In genomic region chr2:14988451-14988850, GRCm38 (mm10) we compare ENCODE assay signal across 23 mouse cellular contexts.
A peak's percentile ranks its signal among the peaks of the same experiment; 100 is the strongest.
DNase-seq lines count a peak whose midpoint lies in the region; ATAC-seq and TF ChIP-seq lines count a peak whose summit lies in the region.
"Had no signal": no experiment of that assay in that cellular context is flagged by ENCODE, and none has a peak within 500 bp of the region (broad histone marks: within the 10 kb centered on the region; RNA-seq: fewer than 3 reads in every experiment).

No protein-coding gene starts in this region.

- H3K4me3 ChIP-seq in thymus, adult 2 months (ENCODE audit: control insufficient read depth, insufficient read depth, low read length) = no peak overlapping the region
- H3K4me3 ChIP-seq: embryonic facial prominence, embryonic 12.5 days; embryonic facial prominence, embryonic 15.5 days; gastrocnemius, adult 2 months; heart, embryonic 13.5 days; hindbrain, embryonic 10.5 days; hindbrain, embryonic 13.5 days had no signal

- H3K36me3 ChIP-seq in thymus, adult 2 months (ENCODE audit: control insufficient read depth, insufficient read depth, low read length) = no peaks in the 10 kb centered on the region

- H3K4me1 ChIP-seq in thymus, adult 2 months (replicated peaks; ENCODE audit: control insufficient read depth, insufficient read depth, low read length) = peaks cover 18% of the 10 kb centered on the region
- H3K4me1 ChIP-seq: embryonic facial prominence, embryonic 12.5 days; embryonic facial prominence, embryonic 15.5 days; heart, embryonic 13.5 days; hindbrain, embryonic 10.5 days; hindbrain, embryonic 13.5 days had no signal

- DNase-seq in frontal cortex, postnatal 14 days (ENCODE audit: low spot score in 2 of 2) = no peak
- DNase-seq in thymus, adult 2 months = peak; percentile 29
- no peak for DNase-seq in thymus, adult 18-20 months
- peak; percentile 42 for DNase-seq in thymus, postnatal 14 days
- DNase-seq in lung, postnatal 36 days = no peak
- no peak for DNase-seq in kidney, adult 11 months
- DNase-seq: adrenal gland, adult 8-10 months; adrenal gland, postnatal 25 days; cerebellum, adult 18-20 months; cerebellum, adult 9-10 months; cerebellum, postnatal 14 days; gastrocnemius, adult 2 months; gastrocnemius, postnatal 14 days; heart, adult 11 months had no signal

- no peaks in the 10 kb centered on the region for H3K27me3 ChIP-seq in thymus, adult 2 months (ENCODE audit: control insufficient read depth, insufficient read depth, low read length)
- H3K27me3 ChIP-seq: embryonic facial prominence, embryonic 12.5 days; embryonic facial prominence, embryonic 15.5 days; heart, embryonic 13.5 days; hindbrain, embryonic 13.5 days had no signal

- TF ChIP-seq CTCF in thymus, adult 2 months (IDR thresholded peaks at IDR 0.05; ENCODE audit: borderline replicate concordance, control insufficient read depth, extremely low read depth, insufficient read depth, low read length, poor library complexity) = no peak

- ATAC-seq in frontal cortex, adult (ENCODE audit: low TSS enrichment) = peak; percentile 75
- ATAC-seq: activated CD4-positive, CD25-positive, alpha-beta regulatory T cell, adult 4 months; forebrain, embryonic 14.5 days; hindbrain, embryonic 16.5 days had no signal

- no peak for TF ChIP-seq POLR2A in thymus, adult 2 months (IDR thresholded peaks at IDR 0.05; ENCODE audit: control insufficient read depth, extremely low read depth, insufficient read depth, low read length, poor library complexity)

- H3K27ac ChIP-seq in thymus, adult 2 months (ENCODE audit: control insufficient read depth, insufficient read depth, low read length) = peak overlapping the region; percentile 86
- H3K27ac ChIP-seq: embryonic facial prominence, embryonic 12.5 days; embryonic facial prominence, embryonic 15.5 days; gastrocnemius, adult 2 months; heart, embryonic 13.5 days; hindbrain, embryonic 10.5 days; hindbrain, embryonic 13.5 days had no signal

- 38% methylated on average over 4 of the region's 4 CpGs for WGBS in thymus, adult 2 months

Comparison
In these comparisons a context has a peak if more than half of its experiments do, and no peak if none do; other contexts are left out.
1. DNase-seq: peak in thymus, adult 2 months (single experiment) and thymus, postnatal 14 days (single experiment); none in frontal cortex, postnatal 14 days (0 of 2), thymus, adult 18-20 months (0 of 2), lung, postnatal 36 days (single experiment) and kidney, adult 11 months (single experiment).